Mouse (Mus musculus) forebrain, embryonic 13.5 days (tissue): ENCODE measurements around the gene Utp11. TPM values are rescaled to one million over a fixed set of nuclear protein-coding genes. Genes with fewer than 3 reads are reported as not detected.
"Not testable (repeated sequence)": the region's sequence is repeated elsewhere in the genome, so short reads cannot be mapped to it uniquely, and the experiment has no call there.

Experiments used
- ATAC-seq: fragments of 200-750 bp; cut with Nextera tagmentation; 2 replicates; pipeline ENCODE4 v1.8.0; 2017
- H3K27ac ChIP-seq: fragments of 300-500 bp; sonication (generic); 2 replicates; pipeline ENCODE4 v1.5.1; 2015; ENCODE audit warnings: inconsistent platforms, mild to moderate bottlenecking, moderate library complexity
- H3K27me3 ChIP-seq: fragments of 300-500 bp; sonication (generic); 2 replicates; pipeline ENCODE4 v1.6.1; 2015; ENCODE audit warnings: mild to moderate bottlenecking, inconsistent platforms
- H3K36me3 ChIP-seq: fragments of 300-500 bp; sonication (generic); 2 replicates; pipeline ENCODE4 v1.6.1; 2015; ENCODE audit warnings: mild to moderate bottlenecking, inconsistent platforms; ENCODE audit not compliant: poor library complexity, severe bottlenecking
- H3K4me1 ChIP-seq: fragments of 300-500 bp; sonication (generic); 2 replicates; pipeline ENCODE4 v1.6.1; 2015; ENCODE audit warnings: inconsistent platforms
- H3K4me2 ChIP-seq: fragments of 300-500 bp; sonication (generic); 2 replicates; pipeline ENCODE4 v1.6.1; 2015; ENCODE audit warnings: inconsistent platforms, mild to moderate bottlenecking, moderate library complexity
- H3K4me3 ChIP-seq: fragments of 300-500 bp; sonication (generic); 2 replicates; pipeline ENCODE4 v1.5.1; 2015; ENCODE audit warnings: mild to moderate bottlenecking, inconsistent platforms
- H3K9ac ChIP-seq: fragments of 300-500 bp; sonication (generic); 2 replicates; pipeline ENCODE4 v1.6.1; 2015; ENCODE audit warnings: mild to moderate bottlenecking, inconsistent platforms
- H3K9me3 ChIP-seq: fragments of 300-500 bp; sonication (generic); replicated peaks from 2 replicates; pipeline ENCODE4 v1.6.1; 2016; ENCODE audit warnings: inconsistent platforms
- WGBS: fragments of 180-500 bp; shearing (Covaris S2); methylation state at CpG from one replicate; pipeline ENCODE4 v1.1.7; 2015; 5-methylcytosine and 5-hydroxymethylcytosine counted together
- polyA plus RNA-seq: library from polyadenylated mRNA; unstranded; fragments of >200 nt; fragmentation: Nextera tagmentation; extraction: Ambion mirVana; gene quantifications from 2 replicates; pipeline ENCODE4 v1.2.1, GENCODE M21; 2015

Utp11 gene
- polyA plus RNA-seq, 1 experiment from 2014 or later, result 59.1 TPM

DNA sequence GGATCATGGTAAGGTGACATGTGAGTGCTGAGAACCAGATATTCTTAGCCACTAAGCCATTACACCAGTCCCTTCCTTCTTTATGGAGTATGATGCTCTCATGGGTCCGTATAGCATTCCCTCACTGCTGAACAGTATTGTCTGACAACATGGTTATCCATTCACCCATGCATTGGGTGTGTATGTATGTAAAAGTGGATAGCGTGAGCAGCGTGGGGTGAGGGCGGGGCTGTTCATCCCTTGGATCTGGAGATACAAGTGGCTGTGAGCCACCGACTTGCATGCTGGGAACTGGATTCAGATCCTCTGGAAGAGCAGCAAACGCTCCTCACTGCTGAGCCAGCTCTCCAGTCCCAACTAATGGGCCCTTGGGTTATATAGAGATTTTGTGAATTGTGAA lies 19.2 kb upstream of the Utp11 start:
- no peaks in the 10 kb centered on the region for H3K9me3 ChIP-seq
- no peak for ATAC-seq
- no peak overlapping the region for H3K27ac ChIP-seq
- WGBS, result 92% methylated on average over 6 of the region's 6 CpGs
- H3K4me3 ChIP-seq, result no peak overlapping the region
- no peak overlapping the region for H3K4me2 ChIP-seq
- H3K27me3 ChIP-seq, result peaks cover 20% of the 10 kb centered on the region
- no peak overlapping the region for H3K9ac ChIP-seq
- H3K4me1 ChIP-seq, result peaks cover 35% of the 10 kb centered on the region
- peaks cover 18% of the 10 kb centered on the region for H3K36me3 ChIP-seq

DNA sequence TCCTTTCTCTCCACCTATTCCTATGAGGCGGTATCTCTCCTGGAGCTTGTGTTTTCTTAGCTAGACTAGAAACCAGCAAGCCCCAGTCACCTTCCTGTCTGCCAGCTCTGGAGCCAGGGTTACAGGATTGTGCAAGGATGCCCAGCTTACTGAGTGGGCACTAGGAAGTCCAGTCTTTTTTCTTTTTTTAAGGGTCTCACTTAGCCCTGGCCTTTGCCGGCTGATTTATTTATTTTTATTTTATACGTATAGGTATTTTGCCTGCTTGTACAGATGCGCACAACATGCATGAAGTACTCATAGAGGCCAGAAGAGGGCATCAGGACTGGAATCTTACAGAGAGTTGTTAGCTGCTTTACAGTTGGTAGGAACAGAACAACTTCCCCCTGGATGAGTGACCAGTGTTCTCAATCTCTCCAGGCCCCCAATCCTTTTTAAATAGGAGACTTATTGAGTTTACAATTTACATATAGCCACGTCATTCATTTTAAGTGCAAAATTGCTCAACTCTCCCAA lies 17.4 kb upstream of the Utp11 start:
- Histone ChIP-seq H3K9ac (no peak overlapping the region), H3K36me3 (peaks cover 3% of the 10 kb centered on the region), H3K4me1 (peaks cover 29% of the 10 kb centered on the region), H3K4me3 (no peak overlapping the region), H3K27me3 (peaks cover 20% of the 10 kb centered on the region), H3K4me2 (0 out of 2 replicates have a peak overlapping the region, but pooled peaks have one; percentile 47), H3K9me3 (no peaks in the 10 kb centered on the region), H3K27ac (no peak overlapping the region)
- 9% methylated on average over 5 of the region's 5 CpGs for whole genome bisulfite sequencing
- ATAC-seq, result no peak

DNA sequence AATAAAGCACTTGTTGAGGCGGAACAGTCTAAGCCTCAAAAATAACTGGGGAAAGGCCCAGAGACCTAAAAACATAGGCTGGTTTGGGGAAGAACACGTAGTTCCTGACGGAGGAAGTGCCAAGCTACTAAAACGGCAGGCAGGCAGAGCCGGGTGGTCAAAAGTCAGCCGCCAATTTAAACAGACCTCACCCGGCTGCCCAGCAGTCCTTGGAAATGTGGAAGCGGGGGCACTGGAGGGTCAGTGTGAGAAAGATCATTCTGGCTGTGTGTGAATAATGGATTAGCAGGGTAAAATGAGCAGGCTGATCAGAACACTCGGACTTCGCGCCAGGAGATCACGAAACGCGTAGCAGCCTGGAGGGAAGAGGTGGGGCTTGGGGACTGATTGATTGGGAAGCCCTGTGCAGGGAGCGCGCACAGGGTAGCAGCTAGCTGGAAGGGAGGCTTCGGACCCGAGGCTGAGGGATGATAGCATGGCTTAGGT lies 16.6 kb upstream of the Utp11 start:
- Histone ChIP-seq H3K4me1 (peaks cover 23% of the 10 kb centered on the region), H3K4me3 (peak overlapping the region; percentile 9; the same call in 1 of the 2 replicates), H3K27me3 (peaks cover 20% of the 10 kb centered on the region), H3K9me3 (no peaks in the 10 kb centered on the region), H3K9ac (peak overlapping the region; percentile 37; the same call in 1 of the 2 replicates), H3K27ac (no peak overlapping the region), H3K36me3 (no peaks in the 10 kb centered on the region), H3K4me2 (peak overlapping the region; percentile 47)
- WGBS, result 5% methylated on average over 18 of the region's 18 CpGs
- ATAC-seq, result no peak

DNA sequence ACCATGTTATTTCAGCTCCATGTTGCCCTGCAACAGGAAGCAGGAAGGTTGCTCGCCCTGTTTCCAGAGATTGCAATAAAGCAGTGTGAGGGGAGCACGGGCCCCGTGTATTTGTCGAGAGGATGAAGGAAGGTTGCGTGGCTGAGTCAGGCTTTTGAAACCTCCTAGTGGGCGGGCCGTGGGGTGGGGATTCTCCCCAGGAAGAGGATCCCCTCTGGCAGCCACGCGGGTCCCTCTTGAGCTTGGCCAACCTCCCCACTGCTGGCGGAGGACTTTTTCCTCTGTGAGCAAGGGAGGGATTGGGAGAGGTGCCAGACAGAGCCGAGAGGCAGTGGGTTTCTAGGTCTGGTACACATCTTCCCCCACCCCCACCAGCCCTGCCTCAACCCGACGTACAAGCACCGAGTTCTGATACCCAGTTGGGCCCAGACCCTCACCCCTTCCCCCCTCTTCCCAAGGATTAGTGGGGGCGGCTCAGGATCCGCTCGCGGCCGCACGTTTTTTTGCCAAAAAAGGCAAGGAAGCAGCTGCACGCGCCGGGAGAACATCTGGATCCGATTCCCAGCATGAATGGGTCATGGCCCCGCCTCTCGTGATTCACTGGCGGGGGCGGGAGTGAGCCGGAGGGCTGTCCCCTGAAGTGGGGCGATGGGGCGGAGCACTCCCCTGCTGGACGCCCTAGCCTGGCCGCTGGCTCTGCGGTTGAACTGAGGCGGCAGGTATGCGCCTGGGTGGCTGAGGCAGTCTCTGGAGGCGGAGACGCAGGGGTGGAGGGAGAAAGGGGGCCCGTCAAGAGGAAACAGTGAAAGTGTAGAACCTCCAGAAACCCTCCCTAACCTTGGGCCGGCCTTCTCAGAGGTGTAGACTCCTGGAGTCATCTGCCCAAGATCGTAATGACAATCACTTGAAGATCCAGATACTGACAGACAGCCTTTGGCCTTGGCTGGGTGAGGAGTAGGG lies 15.4 kb upstream of the Utp11 start:
- no peaks in the 10 kb centered on the region for H3K9me3 ChIP-seq
- H3K27me3 ChIP-seq, result peaks cover 20% of the 10 kb centered on the region
- 0 out of 2 replicates have a peak, but pooled peaks have one; percentile 41 for ATAC-seq
- peak overlapping the region; percentile 31 for H3K4me3 ChIP-seq
- H3K36me3 ChIP-seq, result no peaks in the 10 kb centered on the region
- peak overlapping the region; percentile 52; the same call in 1 of the 2 replicates for H3K9ac ChIP-seq
- H3K4me1 ChIP-seq, result peaks cover 33% of the 10 kb centered on the region
- WGBS, result 3% methylated on average over 41 of the region's 41 CpGs
- H3K27ac ChIP-seq, result peak overlapping the region; percentile 19; the same call in 1 of the 2 replicates
- peak overlapping the region; percentile 65 for H3K4me2 ChIP-seq

DNA sequence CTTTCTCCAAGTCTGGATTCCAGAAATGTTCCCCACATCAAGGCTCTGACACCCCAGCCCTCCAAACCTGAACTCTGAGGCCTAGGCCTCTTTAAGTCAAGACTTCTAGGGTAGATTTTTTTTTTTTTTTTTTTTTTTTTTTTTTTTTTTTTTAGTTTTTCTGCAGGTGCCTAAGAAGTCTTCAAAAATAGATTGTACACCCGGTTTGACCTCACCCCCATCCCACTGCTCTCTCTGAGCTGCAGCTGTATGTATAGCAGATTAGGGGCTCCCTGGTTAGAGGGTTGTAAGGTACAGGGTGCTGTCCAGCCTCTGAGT lies 14.8 kb upstream of the Utp11 start:
- not testable (repeated sequence) for ATAC-seq, H3K36me3 ChIP-seq, H3K9me3 ChIP-seq, H3K9ac ChIP-seq, H3K4me3 ChIP-seq
- H3K27me3 ChIP-seq, result peaks cover 20% of the 10 kb centered on the region
- 0 out of 2 replicates have a peak overlapping the region, but pooled peaks have one; percentile 19 for H3K27ac ChIP-seq
- 14% methylated on average over 1 of the region's 1 CpGs for WGBS
- peak overlapping the region; percentile 65 for H3K4me2 ChIP-seq
- peaks cover 39% of the 10 kb centered on the region for H3K4me1 ChIP-seq

DNA sequence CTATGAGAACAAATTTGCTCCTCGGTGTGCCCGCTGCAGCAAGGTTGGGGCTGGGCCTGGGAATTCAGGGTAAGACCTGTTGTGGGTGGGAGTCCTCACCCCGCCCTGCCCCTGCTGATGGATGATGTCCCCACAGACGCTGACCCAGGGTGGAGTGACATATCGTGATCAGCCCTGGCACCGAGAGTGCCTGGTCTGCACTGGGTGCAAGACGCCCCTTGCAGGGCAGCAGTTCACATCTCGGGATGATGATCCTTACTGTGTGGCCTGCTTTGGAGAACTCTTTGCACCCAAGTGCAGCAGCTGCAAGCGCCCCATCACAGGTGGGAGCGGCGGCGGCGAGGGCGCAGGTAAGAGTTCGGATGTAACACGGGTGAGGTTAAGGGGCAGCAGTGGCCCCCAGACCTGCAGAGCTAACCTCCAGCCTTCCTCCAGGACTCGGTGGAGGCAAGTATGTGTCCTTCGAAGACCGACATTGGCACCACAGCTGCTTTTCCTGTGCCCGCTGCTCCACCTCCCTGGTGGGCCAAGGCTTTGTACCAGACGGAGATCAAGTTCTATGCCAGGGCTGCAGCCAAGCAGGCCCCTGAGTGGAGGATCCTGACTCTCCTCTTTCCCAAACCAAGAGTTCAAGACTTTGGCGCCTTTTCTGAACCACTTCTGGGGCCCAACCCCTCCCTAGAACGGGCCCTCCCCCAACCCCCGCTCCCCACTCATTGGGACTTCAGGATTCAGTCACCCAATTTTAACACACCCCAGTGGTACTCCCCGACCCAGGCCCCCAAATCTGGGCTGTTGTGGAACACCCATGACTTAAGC lies 14.2 kb upstream of the Utp11 start:
- H3K36me3 ChIP-seq, H3K9me3 ChIP-seq, H3K27ac ChIP-seq, H3K4me2 ChIP-seq, H3K9ac ChIP-seq, H3K4me3 ChIP-seq, ATAC-seq: not testable (repeated sequence)
- 88% methylated on average over 25 of the region's 25 CpGs for WGBS
- Histone ChIP-seq H3K4me1 (peaks cover 40% of the 10 kb centered on the region), H3K27me3 (peaks cover 20% of the 10 kb centered on the region)

DNA sequence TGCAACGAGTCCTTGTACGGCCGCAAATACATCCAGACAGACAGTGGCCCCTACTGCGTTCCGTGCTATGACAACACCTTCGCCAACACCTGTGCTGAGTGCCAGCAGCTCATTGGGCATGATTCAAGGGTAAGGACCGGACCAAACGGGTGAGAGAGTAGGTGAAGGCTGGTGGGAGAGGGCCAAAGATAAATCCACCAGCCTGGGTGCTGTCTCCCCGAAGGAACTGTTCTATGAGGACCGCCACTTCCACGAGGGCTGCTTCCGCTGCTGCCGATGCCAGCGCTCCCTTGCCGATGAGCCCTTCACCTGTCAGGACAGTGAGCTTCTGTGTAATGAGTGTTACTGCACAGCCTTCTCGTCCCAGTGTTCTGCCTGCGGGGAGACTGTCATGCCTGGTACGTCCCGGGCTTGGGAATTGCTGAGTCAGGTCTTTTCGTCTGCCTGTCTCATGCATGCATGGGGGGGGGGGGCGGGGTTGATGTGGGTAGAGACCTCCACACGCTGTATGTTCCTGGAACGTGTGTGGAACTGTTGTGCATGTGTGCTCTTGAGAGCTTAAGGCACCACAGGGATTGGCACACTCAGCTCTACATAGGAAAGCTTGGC lies 12.4 kb upstream of the Utp11 start:
- Histone ChIP-seq H3K27me3 (peaks cover 20% of the 10 kb centered on the region), H3K36me3 (no peaks in the 10 kb centered on the region), H3K27ac (peak overlapping the region; percentile 35; the same call in 1 of the 2 replicates), H3K4me1 (peaks cover 58% of the 10 kb centered on the region), H3K4me3 (no peak overlapping the region), H3K9ac (no peak overlapping the region), H3K9me3 (no peaks in the 10 kb centered on the region), H3K4me2 (no peak overlapping the region)
- ATAC-seq, result no peak
- WGBS, result 86% methylated on average over 23 of the region's 23 CpGs

DNA sequence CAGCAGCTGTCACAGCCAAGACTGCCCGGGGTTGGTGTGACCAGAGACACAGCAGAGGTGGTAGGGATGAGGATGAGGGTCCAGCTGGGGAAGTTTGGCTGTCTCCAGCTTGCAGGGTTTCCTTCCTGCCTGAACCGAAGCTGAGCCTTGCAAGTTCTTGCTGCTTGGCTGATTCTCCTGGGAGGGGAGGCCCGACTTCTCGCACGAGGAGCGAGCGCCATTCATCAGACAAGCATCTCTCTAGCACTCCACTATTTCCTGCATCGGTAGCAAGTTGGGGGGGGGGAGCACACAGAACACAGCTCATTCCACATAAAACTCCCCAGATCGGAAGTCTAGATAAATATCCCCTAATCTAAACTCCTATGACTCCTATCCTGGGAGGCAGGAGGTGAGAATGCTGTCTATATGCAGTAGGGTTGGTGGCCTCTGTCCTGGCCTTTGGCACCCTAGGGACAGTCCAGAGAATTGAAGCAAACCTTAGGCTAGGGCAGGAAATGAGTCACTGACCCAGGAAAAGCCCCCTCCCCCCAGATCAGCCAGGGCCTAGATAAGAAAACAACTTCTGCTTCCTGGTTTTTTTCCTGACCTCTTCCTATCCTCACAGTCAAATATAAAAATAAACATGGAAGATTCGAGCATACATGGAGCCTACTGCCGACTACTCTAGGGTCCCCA lies 11.5 kb upstream of the Utp11 start:
- no peak for ATAC-seq
- H3K4me1 ChIP-seq, result peaks cover 62% of the 10 kb centered on the region
- no peaks in the 10 kb centered on the region for H3K36me3 ChIP-seq
- H3K9ac ChIP-seq, result peak overlapping the region; percentile 50
- peaks cover 13% of the 10 kb centered on the region for H3K27me3 ChIP-seq
- H3K4me3 ChIP-seq, result no peak overlapping the region
- peak overlapping the region; percentile 40 for H3K4me2 ChIP-seq
- peak overlapping the region; percentile 63 for H3K27ac ChIP-seq
- no peaks in the 10 kb centered on the region for H3K9me3 ChIP-seq
- WGBS, result 23% methylated on average over 11 of the region's 11 CpGs

DNA sequence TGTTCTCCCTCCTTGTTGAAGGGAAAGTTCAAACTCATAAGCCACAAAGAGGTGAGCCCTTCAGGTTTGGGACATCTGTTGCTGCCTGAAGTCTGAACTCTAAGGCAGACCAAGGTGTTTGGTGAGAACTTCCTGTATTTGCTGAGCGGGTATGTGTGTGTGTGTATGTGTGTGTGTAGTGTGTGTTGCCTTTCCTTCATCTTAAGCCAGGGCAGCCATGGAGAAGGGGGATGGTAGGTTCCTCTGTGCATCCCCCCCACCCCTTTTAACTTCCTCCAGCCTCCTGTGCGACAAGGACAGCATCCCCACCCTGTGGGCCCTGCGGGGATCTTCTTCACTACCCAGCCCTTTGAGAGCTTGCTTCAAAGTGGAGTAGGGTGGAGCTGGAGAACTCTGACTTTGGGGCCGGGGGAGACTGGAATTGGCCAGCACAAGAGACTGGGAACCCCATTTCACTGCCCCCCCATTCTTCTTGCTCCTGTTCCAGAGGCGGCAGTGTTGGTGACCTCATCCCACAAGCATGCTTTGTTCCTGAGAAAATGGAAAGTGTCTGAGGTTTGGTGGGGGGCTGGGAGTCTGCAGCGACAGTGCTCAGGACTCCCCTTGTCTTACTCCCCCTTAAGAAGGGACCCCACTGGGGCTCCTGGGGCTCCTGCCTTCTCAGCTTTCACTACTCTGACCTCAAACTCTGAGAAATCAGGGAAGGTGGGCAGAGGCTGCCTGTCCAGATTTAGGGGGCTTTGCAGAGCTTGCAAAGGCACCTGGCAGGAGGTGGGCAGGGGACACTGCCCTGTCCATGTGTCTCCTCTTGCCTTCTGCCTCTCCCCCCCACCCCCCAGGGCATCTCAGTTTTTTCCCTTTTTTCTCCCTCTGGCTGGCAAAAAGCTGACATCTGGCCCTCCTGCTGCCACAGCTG lies 10.7 kb upstream of the Utp11 start:
- Histone ChIP-seq H3K4me3 (no peak overlapping the region), H3K27me3 (peaks cover 10% of the 10 kb centered on the region), H3K4me1 (peaks cover 62% of the 10 kb centered on the region), H3K36me3 (no peaks in the 10 kb centered on the region), H3K4me2 (peak overlapping the region; percentile 40), H3K9me3 (no peaks in the 10 kb centered on the region), H3K27ac (peak overlapping the region; percentile 63), H3K9ac (peak overlapping the region; percentile 50)
- WGBS, result 7% methylated on average over 6 of the region's 6 CpGs
- no peak for ATAC-seq

DNA sequence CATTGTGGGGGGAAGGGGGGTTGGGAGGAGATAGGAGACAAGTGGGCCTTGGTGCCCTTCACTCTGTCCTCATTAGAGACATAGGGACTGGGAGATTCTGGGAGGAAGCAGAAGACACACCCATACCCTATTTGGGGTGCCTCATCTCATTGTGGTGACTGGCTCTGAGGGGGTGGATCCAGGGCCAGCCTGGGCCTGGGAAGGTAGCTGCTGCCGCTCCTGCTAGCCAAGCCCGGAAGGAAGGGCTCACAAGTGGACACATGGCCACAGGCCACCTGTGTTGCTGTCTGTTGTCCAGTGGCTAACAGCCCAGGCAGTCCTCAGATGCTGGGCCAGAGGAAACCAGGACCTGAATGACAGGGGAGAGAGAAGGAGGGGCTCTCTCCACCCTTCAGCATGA lies 10.0 kb upstream of the Utp11 start:
- Histone ChIP-seq H3K9ac (no peak overlapping the region), H3K4me1 (peaks cover 55% of the 10 kb centered on the region), H3K4me2 (peak overlapping the region; percentile 40; the same call in 1 of the 2 replicates), H3K9me3 (no peaks in the 10 kb centered on the region), H3K27me3 (peaks cover 6% of the 10 kb centered on the region; the same call in 1 of the 2 replicates), H3K4me3 (no peak overlapping the region), H3K27ac (peak overlapping the region; percentile 63; the same call in 1 of the 2 replicates), H3K36me3 (no peaks in the 10 kb centered on the region)
- ATAC-seq, result no peak
- 46% methylated on average over 2 of the region's 2 CpGs for WGBS
